In the genomic region with DNA sequence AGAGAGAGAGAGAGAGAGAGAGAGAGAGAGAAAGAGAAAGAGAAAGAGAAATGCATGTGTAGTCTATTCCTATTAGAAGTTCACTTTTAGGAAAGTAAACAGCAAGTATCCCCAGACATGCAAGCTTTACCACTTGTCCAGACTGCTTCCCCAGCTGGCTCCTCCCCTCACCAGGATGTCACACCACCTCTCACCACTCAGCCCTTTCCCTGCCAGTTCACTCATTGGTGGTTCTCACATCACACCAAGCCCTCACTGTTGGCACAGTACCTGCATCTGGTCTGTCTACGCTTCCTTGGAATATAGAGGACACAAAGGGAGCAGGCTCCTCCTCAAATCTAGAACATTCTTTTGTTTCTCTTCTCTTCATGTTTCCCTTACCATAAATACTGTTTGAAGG, we compare ENCODE assay signal across 8 mouse cellular contexts. TPM values are rescaled to one million over a fixed set of nuclear protein-coding genes. Genes with fewer than 3 reads are reported as not detected.
A peak's percentile ranks its signal among the peaks of the same experiment; 100 is the strongest.
DNase-seq lines count a peak whose midpoint lies in the region; ATAC-seq lines count a peak whose summit lies in the region.

No protein-coding gene starts in this region.

- H3K9me3 ChIP-seq in heart, embryonic 14.5 days (ENCODE audit: control insufficient read depth, low read length): no peaks in the 10 kb centered on the region

- intact Hi-C loops in left cerebral cortex, postnatal 4 days (cut with DNase I): no loop called here

- WGBS in heart, embryonic 14.5 days: 28% methylated on average over 1 of the region's 1 CpGs

- ATAC-seq in heart, embryonic 14.5 days (ENCODE audit: insufficient number of reproducible peaks, insufficient read depth, low FRiP score, low read depth): peak; percentile 59; the same call in 1 of the 2 replicates

- no peaks in the 10 kb centered on the region for H3K27me3 ChIP-seq in heart, embryonic 14.5 days (ENCODE audit: control insufficient read depth, insufficient read depth, low read length)

- H3K4me1 ChIP-seq in heart, embryonic 14.5 days (ENCODE audit: control insufficient read depth in 2 of 2, insufficient read depth in 2 of 2, low read length in 2 of 2): peaks cover 25 to 82% of the 10 kb centered on the region in 2 experiments

- peak; percentile 20 for DNase-seq in left cerebral cortex, postnatal 4 days
- DNase-seq in left cerebral cortex, adult 9 months (ENCODE audit: low spot score in 2 of 2): no peak
- DNase-seq in MN1 (ENCODE audit: low spot score): peak; percentile 49
- DNase-seq in lung, postnatal 14 days: peak; percentile 11
- DNase-seq in layer of hippocampus, postnatal 36 days: no peak
- no peak for DNase-seq in spleen, postnatal 4 days (ENCODE audit: low spot score in 2 of 2)
- DNase-seq in gastrocnemius, adult 18-20 months (ENCODE audit: low spot score): no peak

- no peaks in the 10 kb centered on the region; the same call in 1 of the 2 replicates for H3K36me3 ChIP-seq in heart, embryonic 14.5 days (ENCODE audit: control insufficient read depth, insufficient read depth, low read length)

- peak overlapping the region; percentile 50; the same call in 1 of the 2 replicates for H3K9ac ChIP-seq in heart, embryonic 14.5 days (ENCODE audit: low read length)

- H3K4me2 ChIP-seq in heart, embryonic 14.5 days (ENCODE audit: low read length): 0 out of 2 replicates have a peak overlapping the region, but pooled peaks have one; percentile 25

- peak overlapping the region; percentile 51 to 78 for H3K27ac ChIP-seq in heart, embryonic 14.5 days (replicated peaks in 1 of 2; ENCODE audit: control insufficient read depth in 1 of 2, insufficient read depth in 1 of 2, low read depth in 2 of 2, low read length in 2 of 2)

- no peak overlapping the region for H3K4me3 ChIP-seq in heart, embryonic 14.5 days (ENCODE audit: control insufficient read depth in 1 of 2, insufficient read depth in 1 of 2, low read depth in 1 of 2, low read length in 2 of 2)

RNA-seq across cellular contexts. Expression of a gene that starts 26.9 kb away (rescaled TPM):
- 10 to 100 TPM; 10.2 to 10.9 TPM for total RNA-seq in left cerebral cortex, postnatal 4 days (2021)
- 43.1 and 43.2 TPM in 2 replicates for polyA plus RNA-seq in heart, embryonic 14.5 days (2014; fragmentation: Nextera tagmentation; extraction: Ambion mirVana)
- total RNA-seq in layer of hippocampus, postnatal 36 days (2021): 10 to 100 TPM; 21.3 to 23.3 TPM
- total RNA-seq in gastrocnemius, adult 18-20 months (2021): 10 to 100 TPM in 1 of 2 experiments, 1 to 10 TPM in 1; 8.7 to 10.1 TPM

RNA-seq across cellular contexts. Expression of a gene that starts 44.2 kb away (rescaled TPM):
- 10 to 100 TPM in 1 of 2 experiments, 1 to 10 TPM in 1; 6.3 to 12.0 TPM for total RNA-seq in left cerebral cortex, postnatal 4 days (2021)
- 2.1 and 3.7 TPM in 2 replicates for polyA plus RNA-seq in heart, embryonic 14.5 days (2014; fragmentation: Nextera tagmentation; extraction: Ambion mirVana)
- total RNA-seq in layer of hippocampus, postnatal 36 days (2021): 10 to 100 TPM in 1 of 2 experiments, 1 to 10 TPM in 1; 7.6 to 11.1 TPM
- under 1 TPM; 0.43 TPM for total RNA-seq in gastrocnemius, adult 18-20 months (2021)

Comparison
In these comparisons a context has a peak if more than half of its experiments do, and no peak if none do; other contexts are left out.
1. DNase-seq: peak in left cerebral cortex, postnatal 4 days (single experiment), MN1 (single experiment) and lung, postnatal 14 days (single experiment); none in left cerebral cortex, adult 9 months (0 of 2), layer of hippocampus, postnatal 36 days (0 of 2), spleen, postnatal 4 days (0 of 2) and gastrocnemius, adult 18-20 months (single experiment).
2. RNA of a gene that starts 44.2 kb away (total RNA-seq): 6.3 to 12.0 TPM in left cerebral cortex, postnatal 4 days and 7.6 to 11.1 TPM in layer of hippocampus, postnatal 36 days; 0.43 TPM in gastrocnemius, adult 18-20 months; every median in the first group is over 4 times any median in the second.